Mouse (Mus musculus) liver, embryonic 15.5 days (tissue): ENCODE data around the gene Rbm43. TPM values are rescaled to one million over a fixed set of nuclear protein-coding genes. Genes with fewer than 3 reads are reported as not detected.
A peak's percentile ranks its signal among the peaks of the same experiment; 100 is the strongest.

Source experiments
- ATAC-seq: fragments of 200-750 bp; cut with Nextera tagmentation; 2 replicates; pipeline ENCODE4 v1.8.0; 2017; ENCODE audit warnings: moderate number of reproducible peaks, mild to moderate bottlenecking, moderate library complexity; ENCODE audit not compliant: insufficient read depth
- H3K27ac ChIP-seq: fragments of 300-500 bp; sonication (generic); replicated peaks from 2 replicates; pipeline ENCODE4 v1.5.1; 2015; ENCODE audit warnings: mild to moderate bottlenecking, inconsistent platforms
- H3K27me3 ChIP-seq: fragments of 300-500 bp; sonication (generic); 2 replicates; pipeline ENCODE4 v1.6.1; 2015; ENCODE audit warnings: mild to moderate bottlenecking, inconsistent platforms
- H3K36me3 ChIP-seq: fragments of 300-500 bp; sonication (generic); replicated peaks from 2 replicates; pipeline ENCODE4 v1.6.1; 2015; ENCODE audit warnings: moderate library complexity, mild to moderate bottlenecking, inconsistent platforms
- H3K4me1 ChIP-seq: fragments of 300-500 bp; sonication (generic); replicated peaks from 2 replicates; pipeline ENCODE4 v1.6.1; 2015; ENCODE audit warnings: inconsistent platforms
- H3K4me2 ChIP-seq: fragments of 300-500 bp; sonication (generic); 2 replicates; pipeline ENCODE4 v1.6.1; 2015; ENCODE audit warnings: moderate library complexity, mild to moderate bottlenecking, inconsistent platforms
- H3K4me3 ChIP-seq: fragments of 300-500 bp; sonication (generic); replicated peaks from 2 replicates; pipeline ENCODE4 v1.5.1; 2015; ENCODE audit warnings: mild to moderate bottlenecking, inconsistent platforms
- H3K9ac ChIP-seq: fragments of 300-500 bp; sonication (generic); 2 replicates; pipeline ENCODE4 v1.6.1; 2015; ENCODE audit warnings: moderate library complexity, mild to moderate bottlenecking, inconsistent platforms
- H3K9me3 ChIP-seq: fragments of 300-500 bp; sonication (generic); replicated peaks from 2 replicates; pipeline ENCODE4 v1.6.1; 2016; ENCODE audit warnings: inconsistent platforms
- WGBS: fragments of 180-500 bp; shearing (Covaris S2); methylation state at CpG from one replicate; pipeline ENCODE4 v1.1.7; 2015; ENCODE audit warnings: mixed read lengths; ENCODE audit not compliant: insufficient replicate concordance; 5-methylcytosine and 5-hydroxymethylcytosine counted together
- polyA plus RNA-seq: library from polyadenylated mRNA; unstranded; fragments of >200 nt; fragmentation: Nextera tagmentation; extraction: Ambion mirVana; gene quantifications from 2 replicates; pipeline ENCODE4 v1.2.1, GENCODE M21; 2015

The Rbm43 gene
- polyA plus RNA-seq, 1 experiment from 2014 or later = 22.0 TPM

DNA sequence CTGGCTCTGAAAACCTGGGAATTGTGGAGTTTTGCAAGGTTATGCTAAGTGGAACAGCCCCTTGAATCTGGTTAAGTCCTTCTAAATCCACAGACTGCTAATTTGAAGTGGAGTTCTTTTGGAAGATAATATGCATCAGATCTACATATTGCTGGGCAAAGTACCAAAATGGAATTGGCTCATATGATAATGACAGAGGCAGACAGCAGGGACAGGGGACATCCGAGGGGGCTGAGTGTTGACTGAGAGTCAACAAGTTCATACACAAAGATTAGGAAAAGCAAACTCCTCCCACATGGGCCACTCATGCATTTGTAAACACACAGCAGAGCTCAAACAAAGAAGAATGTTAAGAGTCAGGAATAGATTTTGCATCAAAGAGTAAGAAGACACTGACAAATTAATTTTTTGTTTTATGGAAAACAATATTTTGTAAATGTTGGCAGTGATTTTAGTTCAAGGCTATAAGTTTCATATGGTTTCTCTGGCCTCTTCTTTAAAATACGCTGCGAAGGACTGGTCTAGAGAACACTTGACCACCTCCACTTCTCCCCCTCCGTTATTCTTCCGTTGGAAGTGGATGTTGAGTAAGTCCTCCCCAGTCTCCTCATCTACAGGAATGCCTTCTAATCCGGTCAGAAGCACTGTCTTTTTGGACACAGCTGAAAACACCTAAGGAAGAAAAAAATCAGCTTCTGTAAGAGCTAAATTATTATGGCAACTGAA is 13.3 kb upstream of the Rbm43 start:
- Histone ChIP-seq H3K36me3 (no peaks in the 10 kb centered on the region), H3K4me2 (no peak overlapping the region), H3K9ac (no peak overlapping the region), H3K4me1 (no peaks in the 10 kb centered on the region), H3K27me3 (no peaks in the 10 kb centered on the region), H3K9me3 (no peaks in the 10 kb centered on the region), H3K4me3 (no peak overlapping the region), H3K27ac (no peak overlapping the region)
- no peak for ATAC-seq
- WGBS = 65% methylated on average over 6 of the region's 6 CpGs

DNA sequence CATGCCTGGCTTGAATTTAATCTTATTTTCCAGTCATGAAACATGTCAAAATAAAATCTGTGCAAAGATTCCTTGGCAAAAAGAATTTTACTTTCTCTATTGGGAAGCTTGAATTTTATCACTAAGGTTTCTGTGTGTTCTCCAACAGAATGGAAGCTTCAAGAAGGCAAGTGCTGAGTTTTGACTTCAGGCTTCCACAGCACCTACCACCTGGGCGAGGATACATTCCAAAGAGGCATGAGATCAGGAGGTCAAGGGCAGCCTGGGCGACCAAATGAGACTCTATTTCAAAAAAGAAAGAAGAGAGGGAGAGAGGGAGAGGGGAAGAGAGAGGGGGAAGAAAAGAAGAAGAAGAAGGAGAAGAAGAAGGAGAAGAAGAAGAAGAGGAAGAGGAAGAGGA is 10.8 kb upstream of the Rbm43 start:
- WGBS = 49% methylated on average over 2 of the region's 2 CpGs
- Histone ChIP-seq H3K4me2 (no peak overlapping the region), H3K27me3 (no peaks in the 10 kb centered on the region), H3K4me1 (peaks cover 10% of the 10 kb centered on the region; the same call in 1 of the 2 replicates), H3K9me3 (no peaks in the 10 kb centered on the region), H3K36me3 (no peaks in the 10 kb centered on the region), H3K27ac (no peak overlapping the region), H3K9ac (no peak overlapping the region), H3K4me3 (no peak overlapping the region)
- no peak for ATAC-seq

DNA sequence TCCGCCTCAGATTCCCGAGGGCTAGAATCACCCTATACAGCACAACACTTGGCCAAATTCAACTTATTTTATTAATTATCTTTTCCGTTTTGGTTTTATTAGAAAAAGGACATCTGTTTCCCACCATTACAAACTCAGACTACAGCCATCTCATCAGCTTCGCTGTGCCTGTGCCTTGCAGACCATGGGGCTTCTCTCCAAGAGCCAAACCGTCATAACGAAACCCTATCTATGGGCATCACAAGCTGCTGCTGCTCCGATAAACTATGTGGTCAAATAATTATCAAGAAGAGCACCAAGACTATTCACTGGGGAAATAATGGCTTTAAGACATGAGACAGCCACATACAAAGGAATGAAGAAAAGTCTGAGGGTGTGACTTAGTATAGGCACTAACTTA is 6.9 kb upstream of the Rbm43 start:
- no peaks in the 10 kb centered on the region for H3K36me3 ChIP-seq
- peak overlapping the region; percentile 2; the same call in 1 of the 2 replicates for H3K4me2 ChIP-seq
- no peaks in the 10 kb centered on the region for H3K9me3 ChIP-seq
- WGBS = 42% methylated on average over 7 of the region's 7 CpGs
- peak; percentile 56 for ATAC-seq
- H3K27me3 ChIP-seq = no peaks in the 10 kb centered on the region
- no peak overlapping the region for H3K4me3 ChIP-seq
- no peak overlapping the region for H3K9ac ChIP-seq
- H3K27ac ChIP-seq = 0 out of 2 replicates have a peak overlapping the region, but pooled peaks have one; percentile 1
- H3K4me1 ChIP-seq = peaks cover 34% of the 10 kb centered on the region

DNA sequence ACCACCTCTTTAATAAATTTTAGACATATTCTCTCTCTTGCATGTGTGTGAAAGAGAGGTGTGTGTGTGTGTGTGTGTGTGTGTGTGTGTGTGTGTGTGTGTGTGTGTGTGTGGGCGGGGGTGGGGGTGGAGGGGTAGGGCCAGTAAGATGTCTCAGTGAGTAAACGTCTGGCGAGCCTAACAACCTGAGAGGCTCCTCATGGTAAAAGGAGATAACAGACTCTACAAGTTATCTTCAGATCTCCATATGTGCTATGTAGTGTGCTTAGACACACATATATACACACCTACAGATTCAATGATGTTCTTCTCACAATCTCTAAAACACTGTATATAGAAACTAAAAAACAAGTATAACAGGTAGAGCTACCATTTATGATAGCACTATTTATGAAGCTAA is 3.8 kb upstream of the Rbm43 start:
- WGBS = 11% methylated on average over 3 of the region's 3 CpGs
- H3K4me3 ChIP-seq = no peak overlapping the region

DNA sequence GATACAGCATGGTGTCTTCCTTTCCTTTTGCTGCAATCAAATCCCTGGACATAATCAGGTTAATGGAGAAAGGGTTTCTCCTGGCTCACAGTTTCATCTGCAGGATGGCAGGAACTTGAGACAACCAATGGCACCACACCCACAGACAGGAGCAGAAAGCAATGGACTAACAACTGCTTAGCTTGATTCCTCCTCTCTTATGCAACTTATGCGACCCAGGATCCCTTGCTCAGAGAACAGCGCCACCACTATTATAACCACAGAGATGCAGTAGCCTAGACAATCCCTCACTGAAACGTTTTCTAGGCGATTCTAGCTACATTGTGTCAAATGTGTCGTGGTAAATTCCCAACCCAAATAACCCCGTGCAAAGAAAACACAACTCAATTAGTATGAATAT is 2.0 kb upstream of the Rbm43 start:
- Histone ChIP-seq H3K4me3 (no peak overlapping the region), H3K9ac (no peak overlapping the region), H3K27me3 (no peaks in the 10 kb centered on the region), H3K4me1 (peaks cover 72% of the 10 kb centered on the region), H3K36me3 (0 out of 2 replicates have a peak, but pooled peaks cover 4% of the 10 kb centered on the region), H3K27ac (peak overlapping the region; percentile 34), H3K9me3 (no peaks in the 10 kb centered on the region), H3K4me2 (no peak overlapping the region; the same call in 1 of the 2 replicates)
- WGBS = 69% methylated on average over 6 of the region's 6 CpGs
- ATAC-seq = no peak

More for the DNA sequence above, 3.8 kb upstream of the Rbm43 start:
- Histone ChIP-seq H3K9ac (no peak overlapping the region; the same call in 1 of the 2 replicates), H3K36me3 (no peaks in the 10 kb centered on the region), H3K9me3 (no peaks in the 10 kb centered on the region), H3K27me3 (no peaks in the 10 kb centered on the region), H3K27ac (peak overlapping the region; percentile 79), H3K4me1 (peaks cover 57% of the 10 kb centered on the region), H3K4me2 (peak overlapping the region; percentile 11; the same call in 1 of the 2 replicates)
- ATAC-seq = peak; percentile 86

DNA sequence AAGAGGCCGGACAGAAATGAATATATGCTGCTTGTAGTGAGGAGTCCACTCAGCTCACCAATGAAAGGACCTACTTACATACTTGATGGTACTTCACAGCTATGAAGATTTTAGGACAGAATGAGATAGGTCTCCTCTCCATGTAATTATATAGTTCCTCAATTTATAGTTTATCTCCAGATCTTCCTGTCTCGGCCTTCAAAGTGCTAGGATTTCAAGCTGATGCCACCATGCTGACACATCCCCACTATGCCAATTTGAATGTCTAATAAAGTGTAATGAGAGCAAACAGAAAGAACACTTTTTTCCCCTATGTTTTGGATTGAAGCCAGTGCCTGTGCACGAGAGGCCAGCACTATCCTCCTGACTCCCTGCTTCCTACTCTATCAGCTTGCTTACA is 1.6 kb upstream of the Rbm43 start:
- ATAC-seq = no peak
- no peaks in the 10 kb centered on the region for H3K27me3 ChIP-seq
- 0 out of 2 replicates have a peak, but pooled peaks cover 5% of the 10 kb centered on the region for H3K36me3 ChIP-seq
- H3K9ac ChIP-seq = no peak overlapping the region
- no peaks in the 10 kb centered on the region for H3K9me3 ChIP-seq
- 58% methylated on average over 3 of the region's 3 CpGs for WGBS
- no peak overlapping the region for H3K4me3 ChIP-seq
- H3K4me2 ChIP-seq = no peak overlapping the region; the same call in 1 of the 2 replicates
- peaks cover 70% of the 10 kb centered on the region for H3K4me1 ChIP-seq
- H3K27ac ChIP-seq = 0 out of 2 replicates have a peak overlapping the region, but pooled peaks have one; percentile 1

DNA sequence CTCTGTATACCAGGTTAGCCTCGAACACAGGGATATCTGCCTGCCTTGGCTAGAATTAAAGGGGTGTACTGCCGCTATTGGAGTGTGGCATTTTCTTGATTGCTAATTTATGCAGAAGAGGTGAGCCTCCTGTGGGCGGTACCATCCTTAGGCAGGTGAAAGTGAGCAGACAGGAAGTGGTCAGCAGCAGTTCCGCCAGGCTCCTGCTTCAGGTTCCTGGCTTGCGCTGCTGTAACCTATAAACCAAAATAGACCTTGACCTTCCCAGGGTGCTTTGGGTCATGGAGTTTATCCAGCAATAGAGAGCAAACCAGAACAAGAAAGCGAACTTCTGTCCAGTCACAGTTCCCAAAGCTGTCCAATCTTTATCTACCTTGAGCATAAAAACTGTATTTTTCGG is 958 bp upstream of the Rbm43 start:
- 68% methylated on average over 7 of the region's 7 CpGs for WGBS
- no peaks in the 10 kb centered on the region for H3K9me3 ChIP-seq
- H3K27me3 ChIP-seq = no peaks in the 10 kb centered on the region
- H3K4me1 ChIP-seq = peaks cover 65% of the 10 kb centered on the region
- peaks cover 9% of the 10 kb centered on the region for H3K36me3 ChIP-seq
- H3K4me3 ChIP-seq = peak overlapping the region; percentile 85
- peak overlapping the region; percentile 77 for H3K4me2 ChIP-seq
- 0 out of 2 replicates have a peak overlapping the region, but pooled peaks have one; percentile 84 for H3K9ac ChIP-seq
- H3K27ac ChIP-seq = peak overlapping the region; percentile 90
- no peak for ATAC-seq

DNA sequence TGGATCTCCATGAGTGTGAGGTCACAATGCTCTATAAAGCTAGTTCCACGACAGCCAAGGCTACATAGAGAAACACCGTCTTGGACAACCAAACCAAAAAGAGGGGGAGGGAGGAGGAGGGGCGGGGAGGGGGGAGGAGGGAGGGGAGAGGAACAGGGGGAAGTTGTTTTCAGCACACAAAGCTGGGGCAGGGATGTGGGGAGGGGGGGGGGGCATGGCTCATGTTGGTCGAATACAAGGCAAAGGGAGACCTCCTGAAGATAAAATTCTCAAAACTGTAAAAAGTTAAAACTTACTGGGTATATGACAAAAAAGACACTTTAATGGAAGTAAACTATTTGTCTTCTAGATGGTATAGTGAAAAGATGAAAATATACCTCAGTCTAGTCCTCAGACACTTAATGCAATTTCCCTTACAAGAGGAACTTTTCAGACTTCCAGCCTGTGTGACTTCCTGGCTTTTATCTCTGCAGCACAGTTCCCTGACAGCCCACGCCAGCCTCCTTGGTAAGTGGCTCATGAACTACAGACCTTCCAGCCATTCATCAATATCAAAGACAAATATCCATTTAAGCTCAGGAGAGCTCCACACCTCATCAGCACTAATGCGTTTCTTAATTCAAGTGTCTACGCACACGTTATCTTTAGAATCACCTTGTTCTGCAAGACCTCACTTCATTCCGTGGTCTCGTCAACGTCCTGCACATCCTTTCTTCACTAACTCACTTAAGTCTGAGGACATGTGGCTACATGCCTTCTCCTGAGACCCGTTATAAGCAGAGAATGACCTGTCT is 1.4 kb downstream of the Rbm43 start:
- WGBS = 8% methylated on average over 12 of the region's 12 CpGs
- Histone ChIP-seq H3K4me2 (peak overlapping the region; percentile 77), H3K27me3 (no peaks in the 10 kb centered on the region), H3K4me3 (peak overlapping the region; percentile 85), H3K36me3 (peaks cover 30% of the 10 kb centered on the region), H3K4me1 (peaks cover 61% of the 10 kb centered on the region), H3K9me3 (no peaks in the 10 kb centered on the region), H3K27ac (peak overlapping the region; percentile 90), H3K9ac (peak overlapping the region; percentile 84)
- ATAC-seq = peak; percentile 56; the same call in 1 of the 2 replicates

DNA sequence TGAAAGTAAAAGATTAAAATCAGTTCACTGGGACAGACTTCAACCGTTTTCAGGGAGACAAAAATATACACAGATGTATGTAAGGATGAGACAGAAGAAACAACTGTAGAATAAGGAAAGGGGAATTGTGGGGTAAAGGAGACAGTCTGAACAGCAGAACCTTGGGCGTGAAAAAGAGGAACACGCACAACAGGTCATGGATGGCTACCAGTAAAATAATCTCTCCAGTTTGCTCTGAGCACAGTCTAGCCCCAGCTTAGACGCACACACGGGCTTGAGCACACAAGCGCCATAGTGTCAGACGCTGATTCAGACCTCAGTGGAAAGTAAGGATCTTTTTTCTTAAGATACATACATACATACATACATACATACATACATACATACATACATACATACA is 3.7 kb downstream of the Rbm43 start:
- WGBS = 85% methylated on average over 7 of the region's 7 CpGs
- ATAC-seq = no peak

DNA sequence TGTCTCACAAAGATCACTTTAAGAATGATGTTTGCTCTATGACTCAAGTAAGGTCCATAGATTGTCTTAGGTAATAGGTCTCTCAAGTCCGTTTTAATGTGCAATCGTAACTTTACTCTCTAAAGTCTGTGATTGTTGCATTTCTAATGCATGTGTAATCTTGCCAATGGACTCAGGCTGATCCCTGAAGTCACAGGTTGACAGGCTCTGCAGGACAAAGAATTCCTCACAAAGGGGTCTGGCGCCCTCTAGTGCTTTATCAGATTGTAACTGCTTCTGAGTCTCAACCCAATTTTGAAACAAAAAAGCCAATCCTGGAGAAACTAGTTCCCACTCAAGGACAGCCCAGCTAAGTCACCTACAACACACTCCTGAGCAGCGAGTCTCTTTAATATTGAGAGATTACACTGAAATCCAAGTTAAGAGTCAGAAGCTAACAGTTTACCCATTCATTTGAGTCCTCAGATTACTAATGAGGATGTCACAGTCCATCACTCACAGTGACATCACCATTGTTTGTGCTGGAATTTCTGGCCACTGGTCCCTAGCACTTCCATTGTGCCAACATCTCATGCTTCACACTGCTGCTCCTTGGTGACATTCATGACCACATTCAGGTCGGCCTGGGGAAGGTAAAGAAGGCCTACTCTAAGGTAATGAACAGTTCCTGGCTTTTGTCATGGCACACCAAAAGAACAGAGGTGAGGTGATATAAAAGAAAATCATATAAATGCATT is 19.9 kb downstream of the Rbm43 start:
- Histone ChIP-seq H3K36me3 (no peaks in the 10 kb centered on the region), H3K4me3 (no peak overlapping the region), H3K27ac (no peak overlapping the region), H3K9me3 (no peaks in the 10 kb centered on the region), H3K4me2 (no peak overlapping the region), H3K4me1 (no peaks in the 10 kb centered on the region), H3K27me3 (no peaks in the 10 kb centered on the region), H3K9ac (no peak overlapping the region)
- no peak for ATAC-seq
- WGBS = 17% methylated on average over 5 of the region's 5 CpGs

More for the DNA sequence above, 3.7 kb downstream of the Rbm43 start:
- Histone ChIP-seq H3K4me2 (no peak overlapping the region), H3K4me3 (no peak overlapping the region), H3K4me1 (peaks cover 40% of the 10 kb centered on the region), H3K9me3 (no peaks in the 10 kb centered on the region), H3K27ac (no peak overlapping the region), H3K27me3 (no peaks in the 10 kb centered on the region), H3K9ac (no peak overlapping the region), H3K36me3 (peaks cover 35% of the 10 kb centered on the region)
